Mouse (Mus musculus) liver, adult 2 months (tissue): ENCODE results near the gene Fibp. TPM values are rescaled to one million over a fixed set of nuclear protein-coding genes. Genes with fewer than 3 reads are reported as not detected.

ENCODE experiments used
- DNase-seq: peaks from one replicate; pipeline ENCODE4 v3.0.0-alpha.2; 2011; ENCODE audit warnings: low read depth, low spot score; ENCODE audit errors: extremely low read depth
- H3K27ac ChIP-seq: fragments of 200-500 bp; replicated peaks from 2 replicates; pipeline ENCODE4 v1.5.1; 2012; ENCODE audit warnings: low read depth, mild to moderate bottlenecking, control low read depth, inconsistent platforms, low read length; ENCODE audit not compliant: insufficient read depth
- H3K27me3 ChIP-seq: fragments of 200-500 bp; 2 replicates; pipeline ENCODE4 v1.6.1; 2012; ENCODE audit warnings: mild to moderate bottlenecking, moderate library complexity, low read length, inconsistent platforms; ENCODE audit not compliant: control insufficient read depth, insufficient read depth
- H3K36me3 ChIP-seq: fragments of 200-500 bp; 2 replicates; pipeline ENCODE4 v1.6.1; 2012; ENCODE audit warnings: low read length, inconsistent platforms; ENCODE audit not compliant: control insufficient read depth, insufficient read depth
- H3K4me1 ChIP-seq: fragments of 200-500 bp; 2 replicates; pipeline ENCODE4 v1.6.1; 2011; ENCODE audit warnings: low read length; ENCODE audit not compliant: control insufficient read depth, insufficient read depth
- H3K4me3 ChIP-seq: fragments of 200-500 bp; 2 replicates; pipeline ENCODE4 v1.5.1; 2011; ENCODE audit warnings: low read depth, mild to moderate bottlenecking, control low read depth, low read length, moderate library complexity; ENCODE audit not compliant: insufficient read depth
- H3K79me2 ChIP-seq: fragments of 200-500 bp; 2 replicates; pipeline ENCODE4 v1.6.1; 2012; ENCODE audit warnings: inconsistent platforms, mild to moderate bottlenecking, low read length, moderate library complexity; ENCODE audit not compliant: control insufficient read depth, insufficient read depth
- H3K9ac ChIP-seq: fragments of 200-500 bp; 2 replicates; pipeline ENCODE4 v1.6.1; 2012; ENCODE audit warnings: low read depth, mild to moderate bottlenecking, control low read depth, inconsistent platforms, low read length
- CTCF ChIP-seq: fragments of 200-500 bp; IDR thresholded peaks from 2 replicates; pipeline ENCODE4 v1.5.1; 2011; ENCODE audit warnings: low read depth, low read length, control low read depth
- POLR2A ChIP-seq: fragments of 200-500 bp; IDR thresholded peaks from 2 replicates; pipeline ENCODE4 v1.6.1; 2011; ENCODE audit warnings: low read length, control low read depth; ENCODE audit not compliant: insufficient read depth; ENCODE audit errors: extremely low read depth
- WGBS: fragments of 180-500 bp; shearing (Covaris S2); methylation state at CpG from one replicate; pipeline ENCODE4 v1.1.7; 2018; 5-methylcytosine and 5-hydroxymethylcytosine counted together
- polyA plus RNA-seq: library from polyadenylated mRNA; depleted of rRNA; stranded (reverse); fragments of >200 nt; gene quantifications from 2 replicates; pipeline ENCODE4 v1.2.3, GENCODE M21; 2012
- total RNA-seq: library from RNA; depleted of rRNA; stranded (reverse); fragments of >200 nt; gene quantifications from 2 replicates; pipeline ENCODE4 v1.2.3, GENCODE M21; 2014

Gene Fibp
- total and polyA plus RNA-seq, 2 experiments = 25.8 to 46.6 TPM

DNA sequence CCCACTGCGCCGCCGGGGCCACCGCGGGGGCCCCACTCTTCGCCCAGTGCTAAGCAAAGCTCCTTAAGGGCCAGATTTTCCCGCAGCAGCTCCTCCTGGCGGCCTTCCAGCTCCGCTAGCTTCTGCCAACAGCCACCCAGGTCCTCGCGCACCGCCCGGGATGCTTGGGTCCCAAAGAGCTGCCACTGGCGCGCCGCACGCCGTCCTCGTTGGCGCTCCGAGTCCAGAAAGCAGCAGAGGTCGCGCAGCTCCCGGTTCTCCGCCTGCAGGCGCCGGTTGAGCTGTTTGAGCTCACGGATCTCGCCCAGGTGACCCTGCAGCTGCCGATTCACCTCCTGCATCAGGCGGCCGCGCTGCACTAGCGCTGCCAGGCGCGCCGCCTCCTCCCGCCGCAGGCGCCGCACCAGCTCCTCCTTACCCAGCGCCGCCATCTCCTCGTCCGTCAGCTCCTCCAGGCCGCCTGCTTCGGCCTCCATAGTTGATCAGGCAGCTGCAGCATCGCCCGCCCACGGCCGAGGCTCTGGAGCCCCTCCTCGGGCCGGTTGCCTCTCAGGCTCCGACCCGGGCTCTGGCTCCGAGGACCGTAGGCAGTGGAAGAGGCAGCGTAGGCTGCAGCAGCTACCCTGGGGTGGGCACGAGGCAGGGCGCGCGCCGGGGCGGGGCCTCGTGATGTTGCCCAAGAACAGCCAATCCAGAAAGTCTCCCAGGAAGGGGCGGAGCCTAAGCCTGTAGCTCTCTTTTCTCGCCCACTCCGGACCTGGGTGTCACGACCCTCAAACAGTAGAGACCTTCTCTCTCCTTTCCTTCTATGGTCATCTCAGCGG lies 3.3 kb upstream of the Fibp start:
- peaks cover 15% of the 10 kb centered on the region; the same call in 1 of the 2 replicates for H3K79me2 ChIP-seq
- H3K27me3 ChIP-seq = no peaks in the 10 kb centered on the region
- peak overlapping the region; percentile 86 for H3K27ac ChIP-seq
- TF ChIP-seq CTCF (no peak), POLR2A (peak; percentile 90)
- peak overlapping the region; percentile 87 for H3K4me3 ChIP-seq
- 1% methylated on average over 70 of the region's 70 CpGs for WGBS
- no peaks in the 10 kb centered on the region for H3K36me3 ChIP-seq
- peak; percentile 68 for DNase-seq
- H3K9ac ChIP-seq = peak overlapping the region; percentile 93
- peaks cover 8% of the 10 kb centered on the region for H3K4me1 ChIP-seq

GRCm38 (mm10) chr19:5457746-5458442 lies 2.5 kb upstream of the Fibp start, which contains the start of gene Ccdc85b:
Gene Ccdc85b, minus strand, starts transcription at chr19:5457894.
- H3K27me3 ChIP-seq = no peaks in the 10 kb centered on the region
- no peak for TF ChIP-seq CTCF
- no peak for TF ChIP-seq POLR2A
- no peaks in the 10 kb centered on the region for H3K36me3 ChIP-seq
- peak; percentile 56 for DNase-seq
- H3K27ac ChIP-seq = peak within 1 kb of the TSS; percentile 86
- peak within 1 kb of the TSS; percentile 87 for H3K4me3 ChIP-seq
- WGBS = 12% methylated on average over 14 of the region's 14 CpGs
- peaks cover 15% of the 10 kb centered on the region; the same call in 1 of the 2 replicates for H3K79me2 ChIP-seq
- peaks cover 8% of the 10 kb centered on the region for H3K4me1 ChIP-seq
- H3K9ac ChIP-seq = peak within 1 kb of the TSS; percentile 93

GRCm38 (mm10) chr19:5459019-5459418 lies 1.4 kb upstream of the Fibp start:
- no peak overlapping the region for H3K27ac ChIP-seq
- H3K79me2 ChIP-seq = peaks cover 15% of the 10 kb centered on the region; the same call in 1 of the 2 replicates
- WGBS = 75% methylated on average over 7 of the region's 7 CpGs
- no peak overlapping the region for H3K9ac ChIP-seq
- H3K4me1 ChIP-seq = peaks cover 8% of the 10 kb centered on the region
- H3K27me3 ChIP-seq = no peaks in the 10 kb centered on the region
- DNase-seq = no peak
- H3K4me3 ChIP-seq = no peak overlapping the region
- H3K36me3 ChIP-seq = no peaks in the 10 kb centered on the region
- no peak for TF ChIP-seq POLR2A
- TF ChIP-seq CTCF = no peak

DNA sequence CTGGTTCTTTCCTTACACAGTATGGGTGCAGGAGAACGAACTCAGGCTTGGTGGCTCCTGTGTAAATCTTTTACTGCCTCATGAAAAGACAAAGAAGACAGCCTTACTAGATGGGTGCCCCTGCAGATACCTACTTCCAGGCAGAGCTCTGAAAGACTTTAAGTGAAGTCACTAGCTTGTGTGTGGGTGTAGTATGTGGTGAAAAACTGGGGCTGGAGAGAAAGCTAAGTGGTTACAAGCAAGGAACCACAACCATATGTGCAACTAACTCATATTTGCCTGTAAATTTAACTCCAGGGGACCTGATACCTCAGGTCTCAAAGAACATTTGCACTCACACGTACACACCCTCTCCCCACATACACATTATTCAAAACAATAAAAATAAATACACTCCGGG lies 519 bp upstream of the Fibp start:
- TF ChIP-seq POLR2A (no peak), CTCF (no peak)
- no peak overlapping the region for H3K27ac ChIP-seq
- WGBS = 21% methylated on average over 3 of the region's 3 CpGs
- no peak for DNase-seq
- no peak overlapping the region for H3K4me3 ChIP-seq
- no peaks in the 10 kb centered on the region for H3K27me3 ChIP-seq
- peaks cover 8% of the 10 kb centered on the region for H3K4me1 ChIP-seq
- H3K79me2 ChIP-seq = peaks cover 15% of the 10 kb centered on the region; the same call in 1 of the 2 replicates
- H3K9ac ChIP-seq = no peak overlapping the region; the same call in 1 of the 2 replicates
- no peaks in the 10 kb centered on the region for H3K36me3 ChIP-seq

DNA sequence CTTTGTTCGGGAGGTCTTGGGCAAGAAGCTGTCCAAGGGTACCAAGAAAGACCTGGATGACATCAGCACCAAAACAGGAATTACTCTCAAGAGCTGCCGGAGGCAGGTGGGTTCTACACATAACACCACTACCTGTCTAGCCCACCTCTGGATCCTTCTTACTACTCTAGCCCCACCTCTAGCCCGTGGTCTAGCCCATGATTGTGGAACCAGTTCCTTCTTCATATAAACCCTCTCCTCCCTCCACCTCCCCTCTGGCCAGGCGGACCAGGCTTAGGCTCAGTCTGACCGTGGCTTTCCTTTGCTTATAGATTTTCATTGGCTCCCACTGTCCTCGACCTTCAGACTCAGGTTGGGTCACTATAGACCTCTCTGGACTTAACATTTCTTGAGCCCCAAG lies 996 bp downstream of the Fibp start:
- DNase-seq = no peak
- Histone ChIP-seq H3K9ac (no peak overlapping the region), H3K4me1 (peaks cover 8% of the 10 kb centered on the region; the same call in 1 of the 2 replicates), H3K27me3 (no peaks in the 10 kb centered on the region), H3K36me3 (no peaks in the 10 kb centered on the region), H3K27ac (no peak overlapping the region), H3K79me2 (peaks cover 11% of the 10 kb centered on the region; the same call in 1 of the 2 replicates), H3K4me3 (no peak overlapping the region)
- WGBS = 83% methylated on average over 6 of the region's 6 CpGs
- TF ChIP-seq CTCF = no peak
- no peak for TF ChIP-seq POLR2A
